Mouse (Mus musculus) embryonic fibroblast, embryonic 13.5 days (primary cell): ENCODE measurements around the gene Dnajc16. TPM values are rescaled to one million over a fixed set of nuclear protein-coding genes. Genes with fewer than 3 reads are reported as not detected.

Experiments
- H3K27ac ChIP-seq: 2 replicates; pipeline ENCODE4 v1.5.1; 2012; ENCODE audit warnings: low read length, control low read depth, inconsistent platforms; ENCODE audit not compliant: insufficient read depth
- H3K4me1 ChIP-seq: 2 replicates; pipeline ENCODE4 v1.6.1; 2011; ENCODE audit warnings: low read length; ENCODE audit not compliant: control insufficient read depth, insufficient read depth
- H3K4me3 ChIP-seq: 2 replicates; pipeline ENCODE4 v1.5.1; 2011; ENCODE audit warnings: mild to moderate bottlenecking, control low read depth, low read length; ENCODE audit not compliant: insufficient read depth
- CTCF ChIP-seq: IDR thresholded peaks from 2 replicates; pipeline ENCODE4 v1.5.1; 2011; ENCODE audit warnings: mild to moderate bottlenecking, control low read depth, low read length, moderate library complexity, borderline replicate concordance; ENCODE audit not compliant: insufficient read depth
- POLR2A ChIP-seq: IDR thresholded peaks from 2 replicates; pipeline ENCODE4 v1.6.1; 2011; ENCODE audit warnings: low read depth, mild to moderate bottlenecking, control low read depth, low read length, moderate library complexity
- polyA plus RNA-seq: library from polyadenylated mRNA; stranded (reverse); fragments of >200 nt; gene quantifications from 2 replicates; pipeline ENCODE4 v1.2.4, GENCODE M21; 2011; ENCODE audit warnings: low read depth; ENCODE audit not compliant: missing spikeins, insufficient read length

Dnajc16 gene
- polyA plus RNA-seq, 1 experiment: 11.3 TPM

DNA sequence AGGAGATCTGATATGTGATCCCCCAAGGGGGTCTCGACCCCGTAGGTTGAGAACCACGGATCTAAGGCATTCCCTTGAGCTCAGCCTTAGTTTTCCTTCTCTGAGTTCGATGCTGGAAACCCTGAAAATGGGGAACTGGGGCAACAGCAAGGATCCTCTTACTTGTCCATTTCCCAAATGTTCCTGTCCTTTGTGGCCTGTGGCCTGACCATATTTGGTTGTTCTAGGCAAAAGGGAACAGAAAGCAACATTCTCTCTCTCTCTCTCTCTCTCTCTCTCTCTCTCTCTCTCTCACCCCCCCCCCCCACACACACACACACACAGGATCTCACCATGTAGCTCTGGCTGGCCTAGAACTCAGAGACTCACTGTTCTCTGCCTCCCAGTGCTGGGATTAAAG, 53.9 kb downstream of the Dnajc16 start:
- H3K4me1 ChIP-seq: no peaks in the 10 kb centered on the region
- no peak overlapping the region for H3K4me3 ChIP-seq
- no peak for TF ChIP-seq CTCF
- TF ChIP-seq POLR2A: no peak
- no peak overlapping the region for H3K27ac ChIP-seq

DNA sequence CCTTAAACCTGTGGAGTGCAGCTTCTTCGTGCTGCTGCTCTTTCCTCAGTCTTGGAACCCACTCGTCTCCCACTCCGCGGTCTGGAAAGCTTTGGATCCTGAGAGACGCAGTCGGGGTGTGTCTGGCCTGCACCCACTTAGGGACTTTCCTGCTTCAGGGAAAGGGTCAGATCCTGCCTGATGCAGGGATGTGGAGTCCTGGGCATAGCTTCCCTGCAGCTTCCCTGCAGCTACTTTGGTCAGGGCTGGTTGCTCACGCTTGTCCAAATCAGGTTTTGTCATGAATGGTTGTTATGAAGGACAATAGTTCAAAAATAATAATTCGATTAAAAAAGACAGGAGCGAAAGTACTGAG, 55.5 kb downstream of the Dnajc16 start:
- Histone ChIP-seq H3K4me3 (peak overlapping the region; percentile 6; the same call in 1 of the 2 replicates), H3K4me1 (no peaks in the 10 kb centered on the region), H3K27ac (no peak overlapping the region)
- TF ChIP-seq POLR2A (no peak), CTCF (no peak)

DNA sequence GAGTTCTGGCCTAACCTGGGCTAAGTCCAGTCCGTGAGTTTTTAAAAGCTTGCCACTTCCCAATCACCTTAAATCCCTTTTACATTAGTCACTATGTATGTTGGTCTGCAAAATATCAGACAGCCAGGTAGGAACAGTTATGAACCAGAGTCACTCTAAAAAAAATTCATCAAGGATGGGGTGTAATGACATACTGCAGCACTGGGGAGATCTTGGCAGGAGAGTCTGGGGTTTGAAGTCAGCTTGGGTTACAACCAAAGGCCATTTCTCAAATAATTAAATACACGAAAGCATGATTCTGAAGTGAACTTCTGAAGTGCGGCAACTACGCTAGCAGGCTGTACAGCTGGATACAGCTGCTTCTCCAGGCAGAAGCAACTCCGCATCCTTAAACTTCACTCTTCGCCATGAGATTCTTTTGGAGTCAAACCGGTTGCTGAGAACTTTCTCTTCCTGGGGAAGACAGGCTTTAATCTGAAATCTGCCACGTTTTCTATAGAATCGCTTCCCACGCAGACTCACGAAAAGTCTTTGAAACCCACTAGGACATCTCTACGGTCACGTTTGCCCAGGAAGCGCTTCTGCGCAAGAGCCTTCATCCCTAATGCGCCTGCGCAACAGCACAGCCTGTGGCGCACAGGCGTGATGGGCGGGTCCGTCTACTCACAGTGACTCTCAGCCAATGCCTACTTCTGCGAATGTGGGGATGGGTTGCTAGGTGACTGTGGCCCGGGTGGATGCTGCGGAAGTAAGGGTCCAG, 56.1 kb downstream of the Dnajc16 start:
- Histone ChIP-seq H3K4me1 (no peaks in the 10 kb centered on the region), H3K27ac (peak overlapping the region; percentile 29), H3K4me3 (peak overlapping the region; percentile 36; the same call in 1 of the 2 replicates)
- TF ChIP-seq POLR2A (peak; percentile 96), CTCF (no peak)

GRCm38 (mm10) chr4:141731766-141732165, 59.0 kb downstream of the Dnajc16 start:
- TF ChIP-seq POLR2A (no peak), CTCF (no peak)
- Histone ChIP-seq H3K4me3 (no peak overlapping the region), H3K4me1 (no peaks in the 10 kb centered on the region), H3K27ac (no peak overlapping the region)

- TF ChIP-seq POLR2A: no peak
- no peaks in the 10 kb centered on the region for H3K4me1 ChIP-seq
- no peak overlapping the region for H3K4me3 ChIP-seq
- no peak overlapping the region for H3K27ac ChIP-seq
These were observed 60.3 kb downstream of the Dnajc16 start for GRCm38 (mm10) chr4:141730401-141730800.

DNA sequence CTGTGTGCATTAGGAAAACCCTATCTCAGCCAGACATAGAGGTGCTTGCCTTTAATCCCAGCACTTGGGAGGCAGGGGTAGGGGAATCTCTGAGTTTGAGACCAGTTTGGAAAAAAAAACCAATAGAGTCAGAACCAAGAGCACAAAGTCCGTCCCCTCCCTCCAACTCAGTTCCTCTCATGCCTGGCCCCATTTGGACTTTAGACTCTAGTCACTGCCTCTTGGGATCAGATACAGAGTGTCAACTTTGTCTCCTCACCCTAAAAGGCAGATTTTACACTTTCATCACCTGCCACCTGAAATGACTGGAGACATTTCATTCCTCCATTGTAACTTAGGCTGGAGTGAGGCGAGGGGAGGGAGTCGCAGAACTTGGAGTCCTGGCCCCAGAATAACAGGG, 61.5 kb downstream of the Dnajc16 start:
- H3K4me3 ChIP-seq: no peak overlapping the region
- no peak overlapping the region for H3K27ac ChIP-seq
- no peaks in the 10 kb centered on the region for H3K4me1 ChIP-seq
- TF ChIP-seq CTCF: no peak
- no peak for TF ChIP-seq POLR2A

- TF ChIP-seq CTCF (no peak), POLR2A (no peak)
- Histone ChIP-seq H3K27ac (no peak overlapping the region), H3K4me1 (peaks cover 8% of the 10 kb centered on the region; the same call in 1 of the 2 replicates), H3K4me3 (no peak overlapping the region)
These were observed 65.0 kb downstream of the Dnajc16 start for GRCm38 (mm10) chr4:141725738-141726137.

DNA sequence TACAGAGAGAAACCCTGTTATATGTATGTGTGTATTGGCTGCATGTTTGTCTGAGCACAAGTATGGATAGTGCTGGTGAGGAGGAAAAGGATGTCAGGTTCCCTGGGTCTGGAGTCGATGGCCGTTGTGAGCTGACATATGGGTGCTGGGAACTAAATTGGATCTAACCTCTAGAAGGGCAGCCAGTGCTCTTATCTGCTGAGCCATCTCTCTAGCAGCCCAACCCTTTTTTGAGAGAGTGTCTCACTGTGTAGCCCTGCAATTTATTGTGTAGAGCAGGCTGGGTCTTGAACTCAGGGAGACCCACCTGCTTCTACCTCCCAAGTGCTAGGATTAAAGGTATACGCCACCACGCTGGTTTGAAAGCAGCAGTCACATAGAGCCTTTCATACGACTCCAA, 65.5 kb downstream of the Dnajc16 start:
- H3K27ac ChIP-seq: no peak overlapping the region
- peaks cover 9% of the 10 kb centered on the region; the same call in 1 of the 2 replicates for H3K4me1 ChIP-seq
- no peak overlapping the region for H3K4me3 ChIP-seq
- no peak for TF ChIP-seq POLR2A
- no peak for TF ChIP-seq CTCF

- peaks cover 9% of the 10 kb centered on the region; the same call in 1 of the 2 replicates for H3K4me1 ChIP-seq
- TF ChIP-seq CTCF: no peak
- TF ChIP-seq POLR2A: no peak
- no peak overlapping the region for H3K27ac ChIP-seq
- no peak overlapping the region for H3K4me3 ChIP-seq
These were observed 66.1 kb downstream of the Dnajc16 start for GRCm38 (mm10) chr4:141724594-141724993.

DNA sequence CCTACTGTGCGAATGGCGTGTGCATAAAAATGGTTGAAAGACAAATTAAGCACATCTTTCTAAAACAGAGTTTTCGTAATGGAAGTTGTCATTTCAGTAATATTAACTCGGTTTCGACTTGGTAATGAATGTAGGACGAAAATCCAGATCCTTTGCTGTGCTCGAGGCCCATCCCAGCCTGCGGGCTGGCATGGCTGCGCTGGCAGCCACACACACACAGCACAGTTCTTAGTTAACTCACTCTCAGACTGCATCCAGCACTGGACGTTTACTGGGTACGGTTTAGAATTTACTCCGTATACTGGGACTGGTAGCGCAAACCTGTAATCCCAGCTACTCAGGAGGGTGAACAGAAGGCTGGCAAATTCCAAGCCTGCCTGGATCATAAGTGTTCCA, 67.1 kb downstream of the Dnajc16 start:
- peak overlapping the region; percentile 46 for H3K4me3 ChIP-seq
- peaks cover 9% of the 10 kb centered on the region; the same call in 1 of the 2 replicates for H3K4me1 ChIP-seq
- H3K27ac ChIP-seq: peak overlapping the region; percentile 31; the same call in 1 of the 2 replicates
- TF ChIP-seq CTCF (no peak), POLR2A (no peak)
